Mouse (Mus musculus): ENCODE measurements around the gene Enoph1. TPM values are rescaled to one million over a fixed set of nuclear protein-coding genes. Genes with fewer than 3 reads are reported as not detected.

The Enoph1 gene
- polyA plus RNA-seq, 1 experiment: not detected

GRCm38 (mm10) chr5:100044621-100045020, 4.8 kb downstream of the Enoph1 start:
- TF ChIP-seq CTCF (IDR thresholded peaks at IDR 0.05; ENCODE audit: insufficient read depth, low read depth, low read length): no peak
- no peak for TF ChIP-seq POLR2A (IDR thresholded peaks at IDR 0.05; ENCODE audit: insufficient read depth, low read depth, low read length)
- H3K4me3 ChIP-seq (ENCODE audit: insufficient read depth, low read depth, low read length): no peak overlapping the region
- 59% methylated on average over 5 of the region's 5 CpGs for WGBS
- H3K27ac ChIP-seq (ENCODE audit: insufficient read depth, low read depth, low read length): no peak overlapping the region
- peaks cover 18% of the 10 kb centered on the region for H3K4me1 ChIP-seq (ENCODE audit: control insufficient read depth, insufficient read depth, low read length)

- no peak for TF ChIP-seq POLR2A (IDR thresholded peaks at IDR 0.05; ENCODE audit: insufficient read depth, low read depth, low read length)
- no peak for TF ChIP-seq CTCF (IDR thresholded peaks at IDR 0.05; ENCODE audit: insufficient read depth, low read depth, low read length)
- Histone ChIP-seq H3K4me1 (ENCODE audit: control insufficient read depth, insufficient read depth, low read length) (peaks cover 20% of the 10 kb centered on the region), H3K27ac (ENCODE audit: insufficient read depth, low read depth, low read length) (no peak overlapping the region), H3K4me3 (ENCODE audit: insufficient read depth, low read depth, low read length) (no peak overlapping the region)
- 78% methylated on average over 3 of the region's 3 CpGs for WGBS
Observed at GRCm38 (mm10) chr5:100046096-100046495, 6.3 kb downstream of the Enoph1 start.

DNA sequence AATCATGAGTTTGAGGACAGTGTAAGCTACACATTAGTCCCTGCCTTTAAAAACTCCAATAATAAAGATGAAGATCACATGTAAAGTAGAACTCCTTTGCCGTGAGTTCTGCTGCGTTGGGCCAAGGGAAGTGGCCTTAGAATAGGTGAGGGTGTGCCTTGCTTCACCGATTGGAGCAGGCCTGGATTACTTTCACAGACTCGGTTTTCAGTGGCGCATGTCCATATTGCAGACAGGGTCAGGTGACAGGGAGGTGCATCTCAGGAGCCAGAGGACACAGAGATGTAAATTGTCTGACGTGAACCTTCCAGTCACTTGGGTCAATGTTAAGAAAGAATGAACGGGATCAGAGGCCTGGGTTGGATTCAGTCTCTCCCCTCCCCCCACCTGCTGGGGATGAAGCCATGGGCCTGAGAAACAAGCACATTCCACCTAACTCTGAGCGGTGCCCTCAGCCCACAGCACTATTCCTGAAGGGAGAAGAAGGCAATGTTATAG, 7.4 kb downstream of the Enoph1 start:
- 74% methylated on average over 8 of the region's 8 CpGs for WGBS
- Histone ChIP-seq H3K4me3 (ENCODE audit: insufficient read depth, low read depth, low read length) (no peak overlapping the region), H3K27ac (ENCODE audit: insufficient read depth, low read depth, low read length) (no peak overlapping the region), H3K4me1 (ENCODE audit: control insufficient read depth, insufficient read depth, low read length) (peaks cover 20% of the 10 kb centered on the region)
- no peak for TF ChIP-seq POLR2A (IDR thresholded peaks at IDR 0.05; ENCODE audit: insufficient read depth, low read depth, low read length)
- no peak for TF ChIP-seq CTCF (IDR thresholded peaks at IDR 0.05; ENCODE audit: insufficient read depth, low read depth, low read length)

- H3K4me1 ChIP-seq (ENCODE audit: control insufficient read depth, insufficient read depth, low read length): peaks cover 22% of the 10 kb centered on the region
- 57% methylated on average over 7 of the region's 7 CpGs for WGBS
- no peak overlapping the region for H3K4me3 ChIP-seq (ENCODE audit: insufficient read depth, low read depth, low read length)
- H3K27ac ChIP-seq (ENCODE audit: insufficient read depth, low read depth, low read length): no peak overlapping the region; the same call in 1 of the 2 replicates
- TF ChIP-seq POLR2A (IDR thresholded peaks at IDR 0.05; ENCODE audit: insufficient read depth, low read depth, low read length): no peak
- no peak for TF ChIP-seq CTCF (IDR thresholded peaks at IDR 0.05; ENCODE audit: insufficient read depth, low read depth, low read length)
Observed at GRCm38 (mm10) chr5:100047871-100048270, 8.1 kb downstream of the Enoph1 start.

- Histone ChIP-seq H3K4me3 (ENCODE audit: insufficient read depth, low read depth, low read length) (no peak overlapping the region), H3K27ac (ENCODE audit: insufficient read depth, low read depth, low read length) (no peak overlapping the region), H3K4me1 (ENCODE audit: control insufficient read depth, insufficient read depth, low read length) (peaks cover 24% of the 10 kb centered on the region)
- TF ChIP-seq CTCF (IDR thresholded peaks at IDR 0.05; ENCODE audit: insufficient read depth, low read depth, low read length) (no peak), POLR2A (IDR thresholded peaks at IDR 0.05; ENCODE audit: insufficient read depth, low read depth, low read length) (no peak)
- 85% methylated on average over 3 of the region's 3 CpGs for WGBS
Observed at GRCm38 (mm10) chr5:100049904-100050303, 10.1 kb downstream of the Enoph1 start.

DNA sequence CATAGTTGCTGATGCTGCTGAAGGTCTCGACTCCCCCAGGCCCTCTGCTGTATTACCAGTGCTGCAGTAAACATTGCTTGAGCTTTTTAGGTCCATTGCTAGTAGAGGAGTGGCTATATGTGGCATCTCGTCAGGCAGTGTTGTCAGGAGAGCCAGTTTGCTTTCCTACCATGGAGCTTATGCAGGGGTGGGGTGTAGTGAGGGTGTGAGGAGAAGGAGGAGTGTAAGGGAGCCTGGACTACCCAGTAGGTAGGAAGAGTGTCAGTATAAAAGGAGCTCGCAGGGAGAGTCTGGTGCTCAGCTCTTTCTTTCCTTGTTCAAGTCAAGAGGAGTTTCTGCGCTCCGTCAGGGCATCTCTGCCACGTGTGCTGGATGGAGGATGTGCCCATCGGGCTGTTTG, 12.9 kb downstream of the Enoph1 start:
- 62% methylated on average over 7 of the region's 7 CpGs for WGBS
- TF ChIP-seq CTCF (IDR thresholded peaks at IDR 0.05; ENCODE audit: insufficient read depth, low read depth, low read length) (no peak), POLR2A (IDR thresholded peaks at IDR 0.05; ENCODE audit: insufficient read depth, low read depth, low read length) (no peak)

GRCm38 (mm10) chr5:100054807-100055547, 15.2 kb downstream of the Enoph1 start:
- Histone ChIP-seq H3K4me1 (ENCODE audit: control insufficient read depth, insufficient read depth, low read length) (peaks cover 29% of the 10 kb centered on the region), H3K27ac (ENCODE audit: insufficient read depth, low read depth, low read length) (no peak overlapping the region), H3K4me3 (ENCODE audit: insufficient read depth, low read depth, low read length) (no peak overlapping the region)
- no peak for TF ChIP-seq CTCF (IDR thresholded peaks at IDR 0.05; ENCODE audit: insufficient read depth, low read depth, low read length)
- TF ChIP-seq POLR2A (IDR thresholded peaks at IDR 0.05; ENCODE audit: insufficient read depth, low read depth, low read length): no peak
- 88% methylated on average over 11 of the region's 11 CpGs for WGBS

More for the DNA sequence above, 12.9 kb downstream of the Enoph1 start:
- no peak overlapping the region for H3K27ac ChIP-seq (ENCODE audit: insufficient read depth, low read depth, low read length)
- peaks cover 32% of the 10 kb centered on the region for H3K4me1 ChIP-seq (ENCODE audit: control insufficient read depth, insufficient read depth, low read length)
- H3K4me3 ChIP-seq (ENCODE audit: insufficient read depth, low read depth, low read length): no peak overlapping the region

GRCm38 (mm10) chr5:100055866-100056369, 16.1 kb downstream of the Enoph1 start:
- no peak overlapping the region for H3K27ac ChIP-seq (ENCODE audit: insufficient read depth, low read depth, low read length)
- no peak overlapping the region for H3K4me3 ChIP-seq (ENCODE audit: insufficient read depth, low read depth, low read length)
- 93% methylated on average over 5 of the region's 5 CpGs for WGBS
- TF ChIP-seq CTCF (IDR thresholded peaks at IDR 0.05; ENCODE audit: insufficient read depth, low read depth, low read length) (no peak), POLR2A (IDR thresholded peaks at IDR 0.05; ENCODE audit: insufficient read depth, low read depth, low read length) (no peak)
- peaks cover 29% of the 10 kb centered on the region for H3K4me1 ChIP-seq (ENCODE audit: control insufficient read depth, insufficient read depth, low read length)

DNA sequence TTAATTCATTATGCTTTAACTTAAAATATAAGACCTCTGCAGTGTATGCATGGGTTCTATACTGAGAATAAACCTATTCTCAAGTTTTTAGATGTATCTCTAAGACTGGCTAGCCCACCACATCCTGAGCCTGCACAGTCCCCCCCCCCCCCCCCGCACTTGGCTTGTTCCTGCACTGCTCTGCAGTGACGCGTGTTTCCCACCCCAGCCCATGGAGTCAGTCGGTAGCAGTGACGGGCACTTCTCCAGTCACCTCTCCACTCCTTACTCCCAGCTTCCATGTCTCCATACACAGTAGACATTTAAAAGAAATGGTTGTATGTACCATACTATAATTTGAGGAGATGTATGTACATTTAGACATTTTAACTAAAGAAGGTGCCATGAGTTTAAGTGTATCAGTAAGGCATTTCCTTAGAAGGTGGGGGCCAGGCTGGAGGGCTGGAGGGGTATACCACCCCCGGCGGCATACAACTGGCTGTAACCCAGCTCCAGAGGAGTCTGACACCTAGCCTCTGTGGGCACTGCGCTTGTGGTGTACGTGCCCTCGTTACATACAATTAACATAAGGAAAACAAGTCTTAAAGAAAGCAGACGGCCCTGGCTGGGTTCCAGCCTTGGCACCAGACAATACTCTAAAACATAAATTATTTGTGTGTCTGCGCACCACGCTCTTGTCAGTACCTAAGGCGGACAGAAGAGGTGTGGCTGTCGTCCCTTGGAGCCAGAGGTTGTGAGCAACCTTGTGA, 17.9 kb downstream of the Enoph1 start:
- Histone ChIP-seq H3K4me1 (ENCODE audit: control insufficient read depth, insufficient read depth, low read length) (peaks cover 27% of the 10 kb centered on the region), H3K4me3 (ENCODE audit: insufficient read depth, low read depth, low read length) (no peak overlapping the region), H3K27ac (ENCODE audit: insufficient read depth, low read depth, low read length) (no peak overlapping the region)
- WGBS: 48% methylated on average over 15 of the region's 15 CpGs
- TF ChIP-seq POLR2A (IDR thresholded peaks at IDR 0.05; ENCODE audit: insufficient read depth, low read depth, low read length): no peak
- TF ChIP-seq CTCF (IDR thresholded peaks at IDR 0.05; ENCODE audit: insufficient read depth, low read depth, low read length): no peak

Data from olfactory bulb, adult 2 months (tissue).